Mouse (Mus musculus) T-helper 17 cell (primary cell): ENCODE data around the gene Dbil5.

Source experiments
- in situ Hi-C, 2 experiments: fragments of 300-600 bp; cut with MboI, MseI; formaldehyde crosslinking; loops; 1 replicate in 1 of 2; 2 replicates in 1 of 2; pipeline ENCODE4 v1.15.1; 2025; ENCODE audit warnings: high pct_unique_total_duplicates in 2 of 2

Gene Dbil5

GRCm38 (mm10) chr11:76268001-76268459, 50.6 kb downstream of the Dbil5 start:
- in situ Hi-C loops, result no loop called here
